Mouse (Mus musculus): ENCODE measurements at regions not wholly inside any gene's neighbourhood (a gene's known extent, or its start where the extent isn't known, plus 50 kb on each side); places are given as distances from the start of the nearest gene placed in this dataset.
A peak's percentile ranks its signal among the peaks of the same experiment; 100 is the strongest.

DNA sequence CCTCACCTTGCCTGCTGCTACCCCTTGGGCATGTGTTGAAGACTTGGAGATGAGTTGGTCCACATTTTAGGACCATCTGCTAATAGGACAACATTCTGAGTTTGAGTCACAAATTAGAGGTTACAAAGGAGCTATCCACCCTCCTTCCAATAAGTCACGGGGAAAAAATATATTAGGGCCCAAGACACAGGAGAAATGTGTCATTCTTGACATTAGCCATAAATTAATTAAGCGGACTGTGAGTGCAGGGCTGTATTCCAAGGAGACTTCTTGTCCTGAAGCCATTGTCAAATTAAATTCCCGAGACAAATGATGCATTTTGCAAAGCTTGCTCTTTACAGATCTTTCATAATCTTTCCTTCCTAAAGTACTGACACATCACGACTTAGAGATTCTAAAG, 79.2 kb downstream of the 1700020N01Rik start:
- WGBS, result 87% methylated on average over 4 of the region's 4 CpGs
- Histone ChIP-seq H3K36me3 (ENCODE audit: control insufficient read depth, insufficient read depth, low read length) (no peaks in the 10 kb centered on the region), H3K27me3 (ENCODE audit: control insufficient read depth, insufficient read depth, low read length) (no peaks in the 10 kb centered on the region), H3K27ac (ENCODE audit: insufficient read depth, low read depth, low read length) (no peak overlapping the region), H3K4me1 (ENCODE audit: control insufficient read depth, insufficient read depth, insufficient read length, low read length) (peaks cover 9% of the 10 kb centered on the region; the same call in 1 of the 2 replicates), H3K4me3 (ENCODE audit: low read depth, low read length) (no peak overlapping the region)
- no peak for TF ChIP-seq POLR2A (IDR thresholded peaks at IDR 0.05; ENCODE audit: low read depth, low read length)
- TF ChIP-seq CTCF (IDR thresholded peaks at IDR 0.05; ENCODE audit: extremely low read depth, insufficient read length, insufficient replicate concordance, low read depth, low read length), result no peak

DNA sequence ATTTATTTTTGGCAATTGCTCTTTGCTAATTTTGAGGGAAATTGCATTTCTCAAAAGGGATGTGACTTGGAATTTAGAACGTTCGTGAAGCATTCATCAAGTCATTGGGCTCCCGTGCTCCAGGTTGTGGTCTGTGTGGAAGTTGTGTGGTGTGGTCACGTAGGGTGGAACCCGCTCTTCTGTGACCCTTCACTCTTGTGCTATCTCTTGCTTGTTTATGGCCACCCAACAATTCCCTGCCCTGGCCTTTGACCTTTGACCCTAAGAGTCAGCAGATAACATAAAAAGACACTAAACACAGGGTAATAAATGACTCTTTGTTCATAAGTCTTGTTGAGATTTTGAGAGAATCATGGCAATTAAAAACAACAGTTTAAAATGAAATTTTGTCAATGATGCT, 79.7 kb downstream of the 1700020N01Rik start:
- no peak overlapping the region for H3K27ac ChIP-seq (ENCODE audit: insufficient read depth, low read depth, low read length)
- no peak for TF ChIP-seq CTCF (IDR thresholded peaks at IDR 0.05; ENCODE audit: extremely low read depth, insufficient read length, insufficient replicate concordance, low read depth, low read length)
- no peak overlapping the region for H3K4me3 ChIP-seq (ENCODE audit: low read depth, low read length)
- WGBS, result 66% methylated on average over 5 of the region's 5 CpGs
- no peaks in the 10 kb centered on the region for H3K27me3 ChIP-seq (ENCODE audit: control insufficient read depth, insufficient read depth, low read length)
- peaks cover 9% of the 10 kb centered on the region; the same call in 1 of the 2 replicates for H3K4me1 ChIP-seq (ENCODE audit: control insufficient read depth, insufficient read depth, insufficient read length, low read length)
- no peaks in the 10 kb centered on the region for H3K36me3 ChIP-seq (ENCODE audit: control insufficient read depth, insufficient read depth, low read length)

DNA sequence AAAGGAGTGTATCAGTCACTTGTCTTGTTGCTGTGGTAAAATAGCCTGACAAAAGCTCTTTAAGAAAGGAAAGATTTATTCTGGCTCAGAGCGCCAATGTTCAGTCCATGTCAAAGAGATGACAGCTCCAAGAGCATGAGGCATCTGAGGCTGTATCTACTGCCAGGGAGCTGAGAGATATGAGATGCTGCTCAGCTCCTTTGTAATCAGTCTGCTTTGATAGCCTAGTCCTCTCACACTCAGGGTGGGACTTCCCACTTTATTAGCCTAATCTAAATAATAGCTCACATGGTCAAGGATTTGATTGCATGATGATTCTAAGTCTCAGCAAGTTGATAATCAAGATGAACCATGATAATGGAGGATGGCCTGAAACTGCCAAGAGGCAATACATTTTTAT, 80.9 kb downstream of the 1700020N01Rik start:
- Histone ChIP-seq H3K27ac (ENCODE audit: insufficient read depth, low read depth, low read length) (peak overlapping the region; percentile 73), H3K4me1 (ENCODE audit: control insufficient read depth, insufficient read depth, insufficient read length, low read length) (peaks cover 9% of the 10 kb centered on the region; the same call in 1 of the 2 replicates), H3K27me3 (ENCODE audit: control insufficient read depth, insufficient read depth, low read length) (no peaks in the 10 kb centered on the region), H3K4me3 (ENCODE audit: low read depth, low read length) (no peak overlapping the region), H3K36me3 (ENCODE audit: control insufficient read depth, insufficient read depth, low read length) (no peaks in the 10 kb centered on the region)
- WGBS, result 85% methylated on average over 1 of the region's 1 CpGs
- TF ChIP-seq CTCF (IDR thresholded peaks at IDR 0.05; ENCODE audit: extremely low read depth, insufficient read length, insufficient replicate concordance, low read depth, low read length), result no peak
- TF ChIP-seq POLR2A (IDR thresholded peaks at IDR 0.05; ENCODE audit: low read depth, low read length), result no peak

DNA sequence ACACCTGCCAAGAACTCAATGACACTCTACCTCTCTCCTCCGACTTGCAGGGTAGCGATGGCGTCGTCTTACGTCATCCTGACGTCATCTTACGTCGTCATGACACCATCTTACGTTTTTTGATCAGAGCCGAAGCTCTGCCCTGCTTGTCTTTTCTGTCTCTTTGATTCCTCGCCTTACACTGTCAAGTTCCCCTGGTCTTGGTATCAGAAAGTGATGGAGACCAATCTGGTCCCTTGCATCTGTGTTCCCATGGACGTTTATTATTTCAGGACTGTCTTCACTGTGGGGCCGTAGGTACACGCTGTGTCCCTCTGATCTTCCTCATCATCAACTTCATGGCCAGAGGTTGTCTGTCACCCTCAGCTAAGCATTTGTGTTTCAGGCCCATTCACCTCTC, 82.8 kb downstream of the 1700020N01Rik start:
- TF ChIP-seq CTCF (IDR thresholded peaks at IDR 0.05; ENCODE audit: extremely low read depth, insufficient read length, insufficient replicate concordance, low read depth, low read length) (no peak), POLR2A (IDR thresholded peaks at IDR 0.05; ENCODE audit: low read depth, low read length) (no peak)
- Histone ChIP-seq H3K4me1 (ENCODE audit: control insufficient read depth, insufficient read depth, insufficient read length, low read length) (peaks cover 9% of the 10 kb centered on the region; the same call in 1 of the 2 replicates), H3K36me3 (ENCODE audit: control insufficient read depth, insufficient read depth, low read length) (no peaks in the 10 kb centered on the region), H3K27ac (ENCODE audit: insufficient read depth, low read depth, low read length) (no peak overlapping the region), H3K4me3 (ENCODE audit: low read depth, low read length) (no peak overlapping the region), H3K27me3 (ENCODE audit: control insufficient read depth, insufficient read depth, low read length) (no peaks in the 10 kb centered on the region)
- WGBS, result 96% methylated on average over 14 of the region's 14 CpGs

DNA sequence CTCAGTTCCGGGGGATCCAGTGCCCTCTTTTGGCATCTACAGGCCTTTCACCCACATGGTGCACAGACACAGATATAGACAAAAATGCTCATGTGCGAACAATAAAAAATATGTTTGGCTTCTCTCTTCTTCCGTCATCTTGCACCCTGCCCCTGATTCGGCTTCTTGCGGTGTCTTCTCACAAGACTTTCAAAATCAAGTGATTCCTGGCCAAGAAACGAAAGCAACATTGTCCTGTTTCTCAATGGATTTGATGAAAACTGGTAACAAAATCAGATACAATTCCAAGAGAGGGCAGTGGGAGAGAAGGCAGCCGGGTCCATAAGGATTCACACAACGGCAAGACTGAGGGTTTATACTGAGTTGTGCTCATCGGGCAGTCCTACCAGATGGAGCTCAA, 85.0 kb downstream of the 1700020N01Rik start:
- Histone ChIP-seq H3K27ac (ENCODE audit: insufficient read depth, low read depth, low read length) (no peak overlapping the region), H3K4me3 (ENCODE audit: low read depth, low read length) (no peak overlapping the region), H3K27me3 (ENCODE audit: control insufficient read depth, insufficient read depth, low read length) (no peaks in the 10 kb centered on the region), H3K36me3 (ENCODE audit: control insufficient read depth, insufficient read depth, low read length) (no peaks in the 10 kb centered on the region), H3K4me1 (ENCODE audit: control insufficient read depth, insufficient read depth, insufficient read length, low read length) (peaks cover 5% of the 10 kb centered on the region; the same call in 1 of the 2 replicates)
- 96% methylated on average over 9 of the region's 9 CpGs for WGBS
- TF ChIP-seq POLR2A (IDR thresholded peaks at IDR 0.05; ENCODE audit: low read depth, low read length) (no peak), CTCF (IDR thresholded peaks at IDR 0.05; ENCODE audit: extremely low read depth, insufficient read length, insufficient replicate concordance, low read depth, low read length) (no peak)

DNA sequence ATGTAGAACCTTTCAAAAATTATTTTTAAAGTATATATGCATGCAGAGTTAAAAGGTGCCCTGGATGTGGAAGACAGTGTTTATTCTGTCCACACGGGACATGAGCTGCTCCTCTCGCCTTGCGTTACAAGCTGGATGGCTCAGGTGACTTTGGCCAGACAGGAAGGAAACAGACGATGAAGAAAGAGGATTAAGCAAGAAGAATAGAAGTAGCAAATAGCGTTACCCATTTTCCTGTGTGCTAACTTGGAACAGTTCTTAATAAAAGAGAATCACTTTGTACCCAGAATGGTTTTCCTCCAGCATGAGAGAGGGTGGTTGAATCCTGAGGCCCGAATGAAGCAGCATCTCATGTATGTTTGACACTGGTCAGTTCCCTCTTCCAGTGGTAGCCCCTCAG, 85.4 kb downstream of the 1700020N01Rik start:
- H3K36me3 ChIP-seq (ENCODE audit: control insufficient read depth, insufficient read depth, low read length), result no peaks in the 10 kb centered on the region

DNA sequence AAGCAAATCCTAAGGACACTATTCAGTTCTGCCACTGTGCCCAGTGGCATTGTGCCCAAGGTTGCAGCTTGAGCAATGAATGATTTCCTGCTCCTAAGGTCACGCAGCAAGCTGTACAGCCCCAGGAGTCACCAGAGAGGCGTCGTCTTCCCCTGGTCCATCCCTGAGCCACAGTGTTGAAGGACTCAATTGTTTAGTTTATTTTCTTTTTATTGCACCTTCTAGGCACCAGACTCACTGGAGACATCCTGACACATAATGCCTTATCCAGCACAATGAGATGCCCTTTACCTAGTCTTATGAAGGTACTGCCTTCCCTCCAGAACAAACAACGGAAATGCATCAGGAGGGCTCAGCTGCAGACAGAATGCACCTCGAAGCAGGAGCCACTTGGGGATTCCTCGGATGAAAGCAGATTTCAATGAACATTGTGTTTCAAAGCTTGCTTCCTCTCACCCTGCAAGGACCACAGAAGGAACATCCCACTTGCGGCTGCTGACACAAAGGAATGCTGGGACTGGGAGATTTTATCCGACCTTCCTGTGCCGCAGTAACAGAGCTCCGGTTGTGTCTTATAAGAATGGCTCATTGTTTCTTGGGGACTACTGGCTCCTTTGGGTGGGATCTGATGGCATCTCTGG, 86.0 kb downstream of the 1700020N01Rik start:
- TF ChIP-seq CTCF (IDR thresholded peaks at IDR 0.05; ENCODE audit: extremely low read depth, insufficient read length, insufficient replicate concordance, low read depth, low read length) (no peak), POLR2A (IDR thresholded peaks at IDR 0.05; ENCODE audit: low read depth, low read length) (no peak)
- 63% methylated on average over 10 of the region's 10 CpGs for WGBS
- Histone ChIP-seq H3K27ac (ENCODE audit: insufficient read depth, low read depth, low read length) (0 out of 2 replicates have a peak overlapping the region, but pooled peaks have one; percentile 21), H3K27me3 (ENCODE audit: control insufficient read depth, insufficient read depth, low read length) (no peaks in the 10 kb centered on the region), H3K4me3 (ENCODE audit: low read depth, low read length) (no peak overlapping the region), H3K4me1 (ENCODE audit: control insufficient read depth, insufficient read depth, insufficient read length, low read length) (peaks cover 2% of the 10 kb centered on the region; the same call in 1 of the 2 replicates), H3K36me3 (ENCODE audit: control insufficient read depth, insufficient read depth, low read length) (no peaks in the 10 kb centered on the region)

More for the DNA sequence above, 85.4 kb downstream of the 1700020N01Rik start:
- Histone ChIP-seq H3K27me3 (ENCODE audit: control insufficient read depth, insufficient read depth, low read length) (no peaks in the 10 kb centered on the region), H3K4me3 (ENCODE audit: low read depth, low read length) (no peak overlapping the region), H3K4me1 (ENCODE audit: control insufficient read depth, insufficient read depth, insufficient read length, low read length) (peaks cover 2% of the 10 kb centered on the region; the same call in 1 of the 2 replicates), H3K27ac (ENCODE audit: insufficient read depth, low read depth, low read length) (0 out of 2 replicates have a peak overlapping the region, but pooled peaks have one; percentile 21)
- WGBS, result 85% methylated on average over 6 of the region's 6 CpGs
- TF ChIP-seq POLR2A (IDR thresholded peaks at IDR 0.05; ENCODE audit: low read depth, low read length), result no peak
- TF ChIP-seq CTCF (IDR thresholded peaks at IDR 0.05; ENCODE audit: extremely low read depth, insufficient read length, insufficient replicate concordance, low read depth, low read length), result no peak
